Mouse (Mus musculus) MEL (cell line): Measurements from ENCODE around the gene Tbc1d16. TPM values are rescaled to one million over a fixed set of nuclear protein-coding genes. Genes with fewer than 3 reads are reported as not detected.

ENCODE experiments used
- DNase-seq: peaks from one replicate; pipeline ENCODE4 v3.0.0; 2011; ENCODE audit warnings: low read depth, low spot score
- H3K27ac ChIP-seq: 2 replicates; pipeline ENCODE4 v1.5.1; 2012; ENCODE audit warnings: low read depth, mild to moderate bottlenecking, control low read depth, low read length, moderate library complexity; ENCODE audit not compliant: control insufficient read depth
- H3K27me3 ChIP-seq, 2 experiments: fragments of 150-350 bp in 1 of 2; sonication (generic) in 1 of 2; 2 replicates each; pipeline ENCODE4 v1.6.1; 2012; ENCODE audit warnings: low read length in 2 of 2, mild to moderate bottlenecking in 2 of 2, improper control_type of control experiment in 1 of 2, moderate library complexity in 1 of 2; ENCODE audit not compliant: insufficient read depth in 2 of 2, control insufficient read depth in 1 of 2
- H3K36me3 ChIP-seq, 2 experiments: 2 replicates each; pipeline ENCODE4 v1.6.1; 2012 to 2014; ENCODE audit warnings: low read length in 2 of 2, improper control_type of control experiment in 1 of 2, inconsistent platforms in 1 of 2, mild to moderate bottlenecking in 1 of 2; ENCODE audit not compliant: insufficient read depth in 2 of 2, control insufficient read depth in 1 of 2
- H3K4me1 ChIP-seq, 2 experiments: fragments of 150-350 bp in 1 of 2; sonication (generic) in 1 of 2; 2 replicates each; pipeline ENCODE4 v1.6.1; 2012; ENCODE audit warnings: low read length in 2 of 2, improper control_type of control experiment in 1 of 2, mild to moderate bottlenecking in 1 of 2; ENCODE audit not compliant: insufficient read depth in 2 of 2, control insufficient read depth in 1 of 2
- H3K4me3 ChIP-seq, 2 experiments: fragments of 150-350 bp in 1 of 2; sonication (generic) in 1 of 2; 2 replicates each; pipeline ENCODE4 v1.5.1; 2012; ENCODE audit warnings: low read depth in 2 of 2, low read length in 2 of 2, mild to moderate bottlenecking in 2 of 2, moderate library complexity in 2 of 2, control low read depth in 1 of 2, improper control_type of control experiment in 1 of 2; ENCODE audit not compliant: control insufficient read depth in 1 of 2, insufficient read depth in 1 of 2
- H3K79me2 ChIP-seq: 2 replicates; pipeline ENCODE4 v1.6.1; 2012; ENCODE audit warnings: mild to moderate bottlenecking, low read length, moderate library complexity; ENCODE audit not compliant: control insufficient read depth, poor library complexity, insufficient read depth
- H3K9ac ChIP-seq: 2 replicates; pipeline ENCODE4 v1.6.1; 2012; ENCODE audit warnings: low read depth, mild to moderate bottlenecking, control low read depth, low read length, moderate library complexity; ENCODE audit not compliant: control insufficient read depth, poor library complexity, severe bottlenecking
- H3K9me3 ChIP-seq: fragments of 150-350 bp; sonication (generic); replicated peaks from 2 replicates; pipeline ENCODE4 v1.6.1; 2012; ENCODE audit warnings: mild to moderate bottlenecking, low read length, improper control_type of control experiment, moderate library complexity; ENCODE audit not compliant: insufficient read depth
- CHD2 ChIP-seq: IDR thresholded peaks from 2 replicates; pipeline ENCODE4 v1.6.1; 2011; ENCODE audit warnings: low read length, improper control_type of control experiment
- CTCF ChIP-seq, 3 experiments: IDR thresholded peaks in 2 of 3; conservative IDR thresholded peaks in 1 of 3; 2 replicates each; pipeline ENCODE4 v1.5.1; 2011 to 2012; ENCODE audit warnings: low read length in 3 of 3, low read depth in 2 of 3, mild to moderate bottlenecking in 2 of 3, improper control_type of control experiment in 1 of 3, inconsistent platforms in 1 of 3, mixed read lengths in 1 of 3, moderate library complexity in 1 of 3; ENCODE audit not compliant: control insufficient read depth in 1 of 3, insufficient read depth in 1 of 3, poor library complexity in 1 of 3, severe bottlenecking in 1 of 3
- E2F4 ChIP-seq: IDR thresholded peaks from 2 replicates; pipeline ENCODE4 v1.6.1; 2011; ENCODE audit warnings: low read depth, low read length, improper control_type of control experiment, borderline replicate concordance
- ELF1 ChIP-seq: IDR thresholded peaks from 2 replicates; pipeline ENCODE4 v1.6.1; 2014; ENCODE audit warnings: low read depth, mild to moderate bottlenecking, inconsistent platforms, low read length, improper control_type of control experiment, moderate library complexity
- EP300 ChIP-seq, 2 experiments: IDR thresholded peaks; 2 replicates each; pipeline ENCODE4 v1.6.1; 2011; ENCODE audit warnings: improper control_type of control experiment in 2 of 2, low read length in 2 of 2, low read depth in 1 of 2, mild to moderate bottlenecking in 1 of 2
- ETS1 ChIP-seq: IDR thresholded peaks from 2 replicates; pipeline ENCODE4 v1.6.1; 2012; ENCODE audit warnings: low read depth, mild to moderate bottlenecking, inconsistent platforms, low read length, improper control_type of control experiment, moderate library complexity
- GABPA ChIP-seq: IDR thresholded peaks from 2 replicates; pipeline ENCODE4 v1.6.1; 2012; ENCODE audit warnings: low read depth, mild to moderate bottlenecking, inconsistent platforms, low read length, improper control_type of control experiment, moderate library complexity
- GATA1 ChIP-seq: IDR thresholded peaks from 2 replicates; pipeline ENCODE4 v1.6.1; 2011; ENCODE audit warnings: low read depth, low read length, improper control_type of control experiment
- HCFC1 ChIP-seq: IDR thresholded peaks from 2 replicates; pipeline ENCODE4 v1.6.1; 2012; ENCODE audit warnings: low read depth, mild to moderate bottlenecking, inconsistent platforms, low read length, improper control_type of control experiment, moderate library complexity
- MAX ChIP-seq: IDR thresholded peaks from 2 replicates; pipeline ENCODE4 v1.6.1; 2011; ENCODE audit warnings: low read length, improper control_type of control experiment
- MAZ ChIP-seq: IDR thresholded peaks from 2 replicates; pipeline ENCODE4 v1.6.1; 2012; ENCODE audit warnings: low read depth, mild to moderate bottlenecking, inconsistent platforms, low read length, improper control_type of control experiment
- MEF2A ChIP-seq: IDR thresholded peaks from 2 replicates; pipeline ENCODE4 v1.6.1; 2014; ENCODE audit warnings: low read depth, mild to moderate bottlenecking, inconsistent platforms, low read length, improper control_type of control experiment; ENCODE audit not compliant: poor library complexity, insufficient replicate concordance, severe bottlenecking; ENCODE audit errors: extremely low read depth
- POLR2AphosphoS2 ChIP-seq: IDR thresholded peaks from 2 replicates; pipeline ENCODE4 v1.6.1; 2011; ENCODE audit warnings: low read length, improper control_type of control experiment
- POLR2AphosphoS5 ChIP-seq: IDR thresholded peaks from 2 replicates; pipeline ENCODE4 v1.6.1; 2012; ENCODE audit warnings: low read depth, borderline replicate concordance, mild to moderate bottlenecking, inconsistent platforms, low read length, moderate library complexity, mixed read lengths
- RAD21 ChIP-seq: IDR thresholded peaks from 2 replicates; pipeline ENCODE4 v1.6.1; 2011; ENCODE audit warnings: mild to moderate bottlenecking, low read depth, low read length, improper control_type of control experiment
- RCOR1 ChIP-seq: IDR thresholded peaks from 2 replicates; pipeline ENCODE4 v1.6.1; 2012; ENCODE audit warnings: low read depth, mild to moderate bottlenecking, inconsistent platforms, low read length, improper control_type of control experiment
- SMC3 ChIP-seq: IDR thresholded peaks from 2 replicates; pipeline ENCODE4 v1.6.1; 2011; ENCODE audit warnings: low read depth, low read length, improper control_type of control experiment
- TCF12 ChIP-seq: IDR thresholded peaks from 2 replicates; pipeline ENCODE4 v1.6.1; 2014; ENCODE audit warnings: low read depth, mild to moderate bottlenecking, inconsistent platforms, low read length, improper control_type of control experiment, moderate library complexity
- UBTF ChIP-seq: IDR thresholded peaks from 2 replicates; pipeline ENCODE4 v1.6.1; 2012; ENCODE audit warnings: low read depth, mild to moderate bottlenecking, inconsistent platforms, low read length, improper control_type of control experiment, moderate library complexity, borderline replicate concordance; ENCODE audit not compliant: insufficient read depth
- USF1 ChIP-seq: IDR thresholded peaks from 2 replicates; pipeline ENCODE4 v1.6.1; 2014; ENCODE audit warnings: low read depth, mild to moderate bottlenecking, inconsistent platforms, low read length, improper control_type of control experiment, moderate library complexity
- ZC3H11A ChIP-seq: IDR thresholded peaks from 2 replicates; pipeline ENCODE4 v1.6.1; 2012; ENCODE audit warnings: low read depth, mild to moderate bottlenecking, inconsistent platforms, low read length, improper control_type of control experiment
- ZNF384 ChIP-seq: IDR thresholded peaks from 2 replicates; pipeline ENCODE4 v1.6.1; 2012; ENCODE audit warnings: low read depth, mild to moderate bottlenecking, inconsistent platforms, low read length, improper control_type of control experiment
- polyA plus RNA-seq, 2 experiments: library from polyadenylated mRNA; stranded (reverse) in 1 of 2; unstranded in 1 of 2; fragments of >175 nt in 1 of 2; fragments of >200 nt in 1 of 2; gene quantifications; 2 replicates each; pipeline versions ENCODE4 v1.2.1 to v1.2.4; 2012; ENCODE audit warnings: low replicate concordance in 2 of 2, low read depth in 1 of 2; ENCODE audit not compliant: insufficient read length in 2 of 2, insufficient read depth in 1 of 2, missing spikeins in 1 of 2
- total RNA-seq: library from RNA; depleted of rRNA; stranded (reverse); fragments of 300-350 nt; gene quantifications from 2 replicates; pipeline ENCODE4 v1.2.3, GENCODE M21; 2012

Gene Tbc1d16
- total and polyA plus RNA-seq, 3 experiments: 13.6 to 19.2 TPM; not detected in 1

DNA sequence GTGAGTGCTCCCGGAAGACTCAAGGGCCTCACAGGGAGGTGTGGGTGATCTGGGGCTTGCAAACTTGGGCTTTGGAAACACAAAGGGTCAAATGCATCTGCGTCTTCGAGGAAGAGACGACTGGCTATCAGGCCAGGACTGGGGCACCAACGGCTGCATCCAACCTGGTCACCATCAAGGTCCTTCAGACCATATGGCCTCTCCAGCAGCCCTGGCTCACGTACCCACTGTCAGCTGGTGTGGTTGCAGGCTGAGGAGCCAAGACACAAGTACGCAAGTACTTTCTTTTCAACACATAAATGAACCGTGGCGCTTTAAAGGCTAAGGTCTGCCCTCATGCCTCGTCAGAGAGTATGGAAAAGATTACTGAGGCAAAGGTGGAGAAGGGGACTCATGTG lies 40.5 kb downstream of the Tbc1d16 start:
- Histone ChIP-seq H3K27me3 (no peaks in the 10 kb centered on the region), H3K27ac (no peak overlapping the region), H3K9me3 (no peaks in the 10 kb centered on the region), H3K36me3 (no peaks in the 10 kb centered on the region), H3K9ac (no peak overlapping the region), H3K4me3 (no peak overlapping the region), H3K79me2 (no peaks in the 10 kb centered on the region), H3K4me1 (no peaks in the 10 kb centered on the region; a peak in 1 of 4 replicates)
- TF ChIP-seq USF1 (no peak), MAZ (no peak), HCFC1 (no peak), POLR2AphosphoS5 (no peak), EP300 (IDR thresholded peaks at IDR 0.05; ENCODE audit: low read depth in 1 of 2, low read length in 2 of 2) (no peak), ZC3H11A (no peak), POLR2AphosphoS2 (no peak), RCOR1 (no peak), SMC3 (no peak), CHD2 (no peak), ELF1 (no peak), ETS1 (no peak), MEF2A (no peak), TCF12 (no peak), UBTF (no peak), GABPA (no peak), ZNF384 (no peak), GATA1 (no peak), MAX (no peak), E2F4 (no peak)
- no peak for DNase-seq

DNA sequence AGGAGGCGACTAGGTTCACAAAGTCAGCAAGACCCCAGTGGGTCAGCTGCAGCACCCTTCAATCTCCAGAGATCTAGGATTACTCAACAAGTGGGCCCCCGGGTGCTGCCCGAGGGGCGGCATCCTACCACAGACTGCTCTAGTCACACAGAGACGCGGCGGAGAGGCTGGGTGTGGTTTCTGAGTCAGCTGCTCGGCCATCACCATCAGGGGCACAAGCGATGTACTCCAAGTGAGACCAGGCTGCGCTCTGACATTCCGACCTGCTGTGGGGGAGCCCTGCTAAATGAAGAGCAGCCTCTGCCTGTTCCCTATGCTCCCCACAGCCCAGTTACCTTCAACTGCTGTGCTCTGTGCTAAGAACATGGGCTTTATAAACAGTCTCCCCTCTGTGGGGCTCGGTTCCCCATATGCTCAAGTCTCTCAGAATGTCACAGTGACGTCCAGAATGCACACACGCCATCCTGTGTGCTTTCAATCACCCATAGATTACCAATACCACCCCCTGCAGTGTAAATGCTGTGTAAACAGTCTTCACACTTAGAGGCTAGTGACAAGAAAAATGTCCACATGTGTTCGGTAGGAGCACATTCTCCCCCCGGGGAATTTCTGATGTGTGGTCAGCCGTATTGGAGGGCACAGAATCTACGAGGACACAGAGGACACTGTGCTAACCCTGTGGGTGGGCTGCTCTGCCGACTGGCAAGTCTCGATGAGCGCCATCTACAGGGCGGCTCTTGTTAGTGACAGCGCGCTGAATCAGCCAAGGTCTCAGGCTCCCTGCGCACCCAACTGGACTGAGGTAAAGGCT lies 41.1 kb downstream of the Tbc1d16 start:
- TF ChIP-seq CHD2 (no peak), CTCF (IDR thresholded peaks at IDR 0.05 in 2 of 3, conservative IDR thresholded peaks at IDR 0.05 in 1 of 3; ENCODE audit: control insufficient read depth in 1 of 3, insufficient read depth in 1 of 3, low read depth in 2 of 3, low read length in 3 of 3, poor library complexity in 1 of 3, severe bottlenecking in 1 of 3) (peak; percentile 64 to 89 (median 71)), RAD21 (peak; percentile 29), SMC3 (peak; percentile 53)
- TF ChIP-seq, all 39 proteins: peak for 3
- no peaks in the 10 kb centered on the region for H3K9me3 ChIP-seq
- no peak overlapping the region for H3K27ac ChIP-seq
- H3K4me3 ChIP-seq: no peak overlapping the region
- H3K9ac ChIP-seq: no peak overlapping the region
- H3K4me1 ChIP-seq: no peaks in the 10 kb centered on the region; a peak in 1 of 4 replicates
- no peaks in the 10 kb centered on the region for H3K36me3 ChIP-seq
- H3K79me2 ChIP-seq: no peaks in the 10 kb centered on the region
- H3K27me3 ChIP-seq: no peaks in the 10 kb centered on the region
- DNase-seq: peak; percentile 70
